ENCODE assay signal across 15 mouse cellular contexts in the genomic region with DNA sequence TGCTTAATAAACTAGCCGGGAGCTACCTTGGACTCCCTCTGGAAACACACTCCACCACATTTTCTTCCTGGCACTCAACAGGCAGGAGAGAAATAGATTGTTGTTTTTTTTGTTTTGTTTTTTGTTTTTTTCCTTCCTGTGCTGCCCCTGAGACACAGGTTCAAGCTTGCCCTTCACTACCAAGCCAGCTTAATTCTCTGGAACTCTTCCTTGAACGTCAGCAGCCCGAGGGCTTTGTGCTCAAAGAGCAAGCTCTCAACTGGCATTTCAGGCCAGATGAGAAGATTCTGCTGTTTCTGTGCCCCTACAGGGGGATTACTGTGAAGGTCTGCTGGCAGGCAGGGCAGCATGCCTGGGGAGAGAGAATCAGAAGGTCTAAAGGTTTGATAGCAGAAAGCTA.
DNase-seq lines count a peak whose midpoint lies in the region; ATAC-seq lines count a peak whose summit lies in the region.
"Had no signal": no experiment of that assay in that cellular context is flagged by ENCODE, and none has a peak within 500 bp of the region (broad histone marks: within the 10 kb centered on the region; RNA-seq: fewer than 3 reads in every experiment).

No protein-coding gene starts in this region.

- WGBS in forebrain, embryonic 13.5 days: 13% methylated on average over 3 of the region's 3 CpGs
- WGBS in forebrain, embryonic 16.5 days: 11% methylated on average over 3 of the region's 3 CpGs
- WGBS in kidney, embryonic 15.5 days: 54% methylated on average over 3 of the region's 3 CpGs
- 28% methylated on average over 3 of the region's 3 CpGs for WGBS in stomach, embryonic 14.5 days

- H3K9ac ChIP-seq in forebrain, embryonic 13.5 days: no peak overlapping the region
- no peak overlapping the region for H3K9ac ChIP-seq in forebrain, embryonic 16.5 days (replicated peaks; ENCODE audit: low read depth, low read length)
- no peak overlapping the region for H3K9ac ChIP-seq in kidney, embryonic 15.5 days
- no peak overlapping the region for H3K9ac ChIP-seq in stomach, embryonic 14.5 days (replicated peaks; ENCODE audit: low read depth, low read length)

- no peak overlapping the region for H3K4me2 ChIP-seq in forebrain, embryonic 13.5 days
- no peak overlapping the region for H3K4me2 ChIP-seq in forebrain, embryonic 16.5 days (ENCODE audit: low read length)
- no peak overlapping the region for H3K4me2 ChIP-seq in kidney, embryonic 15.5 days
- no peak overlapping the region for H3K4me2 ChIP-seq in stomach, embryonic 14.5 days (replicated peaks; ENCODE audit: low read depth, low read length)

- no peaks in the 10 kb centered on the region for H3K36me3 ChIP-seq in forebrain, embryonic 13.5 days (ENCODE audit: poor library complexity, severe bottlenecking)
- no peaks in the 10 kb centered on the region for H3K36me3 ChIP-seq in forebrain, embryonic 16.5 days (ENCODE audit: control insufficient read depth, insufficient read depth)
- H3K36me3 ChIP-seq in kidney, embryonic 15.5 days: no peaks in the 10 kb centered on the region
- H3K36me3 ChIP-seq in stomach, embryonic 14.5 days (ENCODE audit: control insufficient read depth, insufficient read depth, low read length): no peaks in the 10 kb centered on the region

- H3K27me3 ChIP-seq in forebrain, embryonic 13.5 days: no peaks in the 10 kb centered on the region
- no peaks in the 10 kb centered on the region for H3K27me3 ChIP-seq in forebrain, embryonic 16.5 days (replicated peaks; ENCODE audit: control insufficient read depth, insufficient read depth, low read length)
- H3K27me3 ChIP-seq in kidney, embryonic 15.5 days: no peaks in the 10 kb centered on the region
- H3K27me3 ChIP-seq in stomach, embryonic 14.5 days (ENCODE audit: control insufficient read depth, insufficient read depth, low read length): no peaks in the 10 kb centered on the region

- H3K4me3 ChIP-seq in forebrain, embryonic 13.5 days: no peak overlapping the region
- no peak overlapping the region for H3K4me3 ChIP-seq in forebrain, embryonic 16.5 days (replicated peaks; ENCODE audit: low read length)
- H3K4me3 ChIP-seq in kidney, embryonic 15.5 days (replicated peaks): no peak overlapping the region
- no peak overlapping the region for H3K4me3 ChIP-seq in stomach, embryonic 14.5 days (ENCODE audit: low read depth, low read length)

- no peaks in the 10 kb centered on the region for H3K9me3 ChIP-seq in forebrain, embryonic 13.5 days (replicated peaks)
- H3K9me3 ChIP-seq in forebrain, embryonic 16.5 days (ENCODE audit: control insufficient read depth, low read length): no peaks in the 10 kb centered on the region
- no peaks in the 10 kb centered on the region for H3K9me3 ChIP-seq in kidney, embryonic 15.5 days (replicated peaks)
- no peaks in the 10 kb centered on the region for H3K9me3 ChIP-seq in stomach, embryonic 14.5 days (ENCODE audit: control insufficient read depth, low read depth, low read length)

- ATAC-seq in forebrain, embryonic 13.5 days: no peak
- ATAC-seq in forebrain, embryonic 16.5 days: no peak
- ATAC-seq in kidney, embryonic 15.5 days (replicated peaks; ENCODE audit: low FRiP score): no peak
- ATAC-seq in stomach, embryonic 14.5 days (ENCODE audit: insufficient number of reproducible peaks, insufficient read depth, low FRiP score, low read depth): no peak
- ATAC-seq: midbrain, embryonic 16.5 days had no signal

- DNase-seq in kidney, adult 18-20 months: no peak
- peak; percentile 89 for DNase-seq in fat pad, adult 2 months (ENCODE audit: extremely low read depth, low read depth, low spot score)
- DNase-seq in kidney, adult 9 months: no peak
- no peak for DNase-seq in retina, postnatal 1 day
- DNase-seq: cerebellum, postnatal 14 days; gastrocnemius, postnatal 36 days; kidney, postnatal 25 days; layer of hippocampus, postnatal 36 days; lung, adult 18-20 months; right cerebral cortex, postnatal 14 days had no signal

- H3K27ac ChIP-seq in forebrain, embryonic 13.5 days: peak overlapping the region; percentile 44; the same call in 1 of the 2 replicates
- H3K27ac ChIP-seq in forebrain, embryonic 16.5 days (ENCODE audit: low read length): no peak overlapping the region
- H3K27ac ChIP-seq in kidney, embryonic 15.5 days: peak overlapping the region; percentile 15; the same call in 1 of the 2 replicates
- peak overlapping the region; percentile 71; the same call in 1 of the 2 replicates for H3K27ac ChIP-seq in stomach, embryonic 14.5 days (ENCODE audit: low read length)

- H3K4me1 ChIP-seq in forebrain, embryonic 13.5 days: peaks cover 21% of the 10 kb centered on the region
- H3K4me1 ChIP-seq in forebrain, embryonic 16.5 days (replicated peaks; ENCODE audit: control insufficient read depth, insufficient read depth, low read length): peaks cover 14% of the 10 kb centered on the region
- H3K4me1 ChIP-seq in kidney, embryonic 15.5 days: peaks cover 36% of the 10 kb centered on the region
- H3K4me1 ChIP-seq in stomach, embryonic 14.5 days (ENCODE audit: control insufficient read depth, insufficient read depth, low read length): peaks cover 8% of the 10 kb centered on the region; the same call in 1 of the 2 replicates
